Mouse (Mus musculus) layer of hippocampus, postnatal 25 days (tissue): ENCODE data around the gene Enoph1. TPM values are rescaled to one million over a fixed set of nuclear protein-coding genes. Genes with fewer than 3 reads are reported as not detected.
A peak's percentile ranks its signal among the peaks of the same experiment; 100 is the strongest.

Experiments used
- DNase-seq, 2 experiments: peaks; one replicate each; pipeline ENCODE4 v3.0.0; 2022; ENCODE audit warnings: mixed read lengths in 2 of 2, low spot score in 1 of 2; ENCODE audit errors: extremely low spot score in 1 of 2
- total RNA-seq, 2 experiments: library from RNA; stranded (reverse); gene quantifications; 2 replicates each; pipeline ENCODE4 v1.2.3; 2021

Enoph1 gene
- total RNA-seq, 2 experiments from 2014 or later, result 50.2 to 54.9 TPM

GRCm38 (mm10) chr5:100071541-100071940, 31.8 kb downstream of the Enoph1 start:
- DNase-seq, result no peak

- DNase-seq, result no peak
Observed at GRCm38 (mm10) chr5:100072557-100072956, 32.8 kb downstream of the Enoph1 start.

GRCm38 (mm10) chr5:100074571-100074970, 34.8 kb downstream of the Enoph1 start:
- DNase-seq, result peak in 1 of 2 experiments; percentile 28

- no peak for DNase-seq
Observed at GRCm38 (mm10) chr5:100079040-100079930, 39.5 kb downstream of the Enoph1 start.

GRCm38 (mm10) chr5:100079931-100080275, 40.1 kb downstream of the Enoph1 start:
- DNase-seq, result no peak

- no peak for DNase-seq
Observed at GRCm38 (mm10) chr5:100082006-100082405, 42.2 kb downstream of the Enoph1 start.

GRCm38 (mm10) chr5:100083953-100084562, 44.3 kb downstream of the Enoph1 start:
- no peak for DNase-seq

GRCm38 (mm10) chr5:100085097-100085496, 45.3 kb downstream of the Enoph1 start:
- DNase-seq, result no peak

GRCm38 (mm10) chr5:100090515-100091262, 50.9 kb downstream of the Enoph1 start:
- DNase-seq, result no peak

- no peak for DNase-seq
Observed at GRCm38 (mm10) chr5:100091263-100091594, 51.4 kb downstream of the Enoph1 start.

GRCm38 (mm10) chr5:100091602-100092001, 51.8 kb downstream of the Enoph1 start:
- DNase-seq, result no peak

- no peak for DNase-seq
Observed at GRCm38 (mm10) chr5:100096955-100097354, 57.2 kb downstream of the Enoph1 start.

- DNase-seq, result no peak
Observed at GRCm38 (mm10) chr5:100097967-100098366, 58.2 kb downstream of the Enoph1 start.

GRCm38 (mm10) chr5:100102395-100102794, 62.6 kb downstream of the Enoph1 start:
- no peak for DNase-seq

GRCm38 (mm10) chr5:100108866-100109265, 69.1 kb downstream of the Enoph1 start:
- no peak for DNase-seq

GRCm38 (mm10) chr5:100109543-100110282, 69.9 kb downstream of the Enoph1 start:
- DNase-seq, result peak in 1 of 2 experiments; percentile 12

GRCm38 (mm10) chr5:100110581-100110980, 70.8 kb downstream of the Enoph1 start:
- DNase-seq, result no peak

GRCm38 (mm10) chr5:100113403-100113802, 73.6 kb downstream of the Enoph1 start:
- DNase-seq, result no peak
